Mouse (Mus musculus) hindbrain, embryonic 15.5 days (tissue): ENCODE results near the gene Htra1. TPM values are rescaled to one million over a fixed set of nuclear protein-coding genes. Genes with fewer than 3 reads are reported as not detected.

Source experiments
- ATAC-seq: fragments of 200-750 bp; cut with Nextera tagmentation; 2 replicates; pipeline ENCODE4 v1.8.0; 2017; ENCODE audit warnings: low read depth, moderate number of reproducible peaks, moderate TSS enrichment; ENCODE audit not compliant: low FRiP score
- H3K27ac ChIP-seq: fragments of 300-500 bp; sonication (generic); replicated peaks from 2 replicates; pipeline ENCODE4 v1.5.1; 2015; ENCODE audit warnings: mild to moderate bottlenecking, inconsistent platforms
- H3K27me3 ChIP-seq: fragments of 300-500 bp; sonication (generic); 2 replicates; pipeline ENCODE4 v1.6.1; 2015; ENCODE audit warnings: control low read depth, inconsistent platforms
- H3K36me3 ChIP-seq: fragments of 300-500 bp; sonication (generic); 2 replicates; pipeline ENCODE4 v1.6.1; 2015; ENCODE audit warnings: control low read depth, inconsistent platforms
- H3K4me1 ChIP-seq: fragments of 300-500 bp; sonication (generic); replicated peaks from 2 replicates; pipeline ENCODE4 v1.6.1; 2015; ENCODE audit warnings: control low read depth, inconsistent platforms
- H3K4me2 ChIP-seq: fragments of 300-500 bp; sonication (generic); 2 replicates; pipeline ENCODE4 v1.6.1; 2015; ENCODE audit warnings: moderate library complexity, mild to moderate bottlenecking, inconsistent platforms
- H3K4me3 ChIP-seq: fragments of 300-500 bp; sonication (generic); 2 replicates; pipeline ENCODE4 v1.5.1; 2015; ENCODE audit warnings: mild to moderate bottlenecking, inconsistent platforms
- H3K9ac ChIP-seq: fragments of 300-500 bp; sonication (generic); 2 replicates; pipeline ENCODE4 v1.6.1; 2015; ENCODE audit warnings: inconsistent platforms
- H3K9me3 ChIP-seq: fragments of 300-500 bp; sonication (generic); 2 replicates; pipeline ENCODE4 v1.6.1; 2016; ENCODE audit warnings: control low read depth, inconsistent platforms
- WGBS: fragments of 180-500 bp; shearing (Covaris S2); methylation state at CpG from one replicate; pipeline ENCODE4 v1.1.7; 2015; 5-methylcytosine and 5-hydroxymethylcytosine counted together
- polyA plus RNA-seq: library from polyadenylated mRNA; unstranded; fragments of >200 nt; fragmentation: Nextera tagmentation; extraction: Ambion mirVana; gene quantifications from 2 replicates; pipeline ENCODE4 v1.2.1, GENCODE M21; 2015

The Htra1 gene
- polyA plus RNA-seq, 1 experiment from 2014 or later: 19.9 TPM

DNA sequence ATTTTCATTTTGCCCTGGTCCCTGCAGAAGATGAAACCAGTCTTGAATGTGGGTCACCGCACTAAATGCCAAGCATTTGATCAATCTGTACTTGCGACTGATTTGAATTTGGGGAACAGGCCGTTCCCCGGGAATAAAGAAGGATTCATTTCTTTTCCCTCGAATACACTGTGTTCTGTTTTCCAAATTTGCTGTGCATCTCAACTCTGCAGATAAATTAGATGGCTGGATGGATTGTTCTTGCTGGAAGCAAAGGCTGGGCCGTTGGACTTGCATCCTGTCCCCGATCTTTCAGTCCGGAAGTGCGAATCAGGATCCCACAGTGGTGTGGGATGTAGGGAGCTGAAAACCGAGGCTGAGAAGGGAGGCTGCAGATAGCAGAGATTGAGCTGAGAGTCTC is 17.5 kb downstream of the Htra1 start:
- Histone ChIP-seq H3K27ac (no peak overlapping the region), H3K4me1 (peaks cover 4% of the 10 kb centered on the region; the same call in 1 of the 2 replicates), H3K9me3 (no peaks in the 10 kb centered on the region), H3K36me3 (no peaks in the 10 kb centered on the region), H3K27me3 (no peaks in the 10 kb centered on the region), H3K4me3 (no peak overlapping the region), H3K9ac (no peak overlapping the region), H3K4me2 (no peak overlapping the region)
- 91% methylated on average over 10 of the region's 10 CpGs for WGBS
- no peak for ATAC-seq

GRCm38 (mm10) chr7:130954177-130954601 is 18.3 kb downstream of the Htra1 start:
- H3K9ac ChIP-seq: no peak overlapping the region
- H3K4me2 ChIP-seq: no peak overlapping the region
- H3K9me3 ChIP-seq: no peaks in the 10 kb centered on the region
- no peaks in the 10 kb centered on the region for H3K36me3 ChIP-seq
- peaks cover 3% of the 10 kb centered on the region; the same call in 1 of the 2 replicates for H3K4me1 ChIP-seq
- 87% methylated on average over 10 of the region's 10 CpGs for WGBS
- no peak overlapping the region for H3K27ac ChIP-seq
- H3K27me3 ChIP-seq: no peaks in the 10 kb centered on the region
- no peak for ATAC-seq
- no peak overlapping the region for H3K4me3 ChIP-seq

GRCm38 (mm10) chr7:130958551-130958950 is 22.6 kb downstream of the Htra1 start:
- Histone ChIP-seq H3K4me1 (no peaks in the 10 kb centered on the region), H3K9me3 (no peaks in the 10 kb centered on the region), H3K36me3 (no peaks in the 10 kb centered on the region), H3K4me2 (no peak overlapping the region), H3K9ac (no peak overlapping the region), H3K4me3 (no peak overlapping the region), H3K27me3 (no peaks in the 10 kb centered on the region), H3K27ac (no peak overlapping the region)
- ATAC-seq: no peak
- 67% methylated on average over 7 of the region's 7 CpGs for WGBS

DNA sequence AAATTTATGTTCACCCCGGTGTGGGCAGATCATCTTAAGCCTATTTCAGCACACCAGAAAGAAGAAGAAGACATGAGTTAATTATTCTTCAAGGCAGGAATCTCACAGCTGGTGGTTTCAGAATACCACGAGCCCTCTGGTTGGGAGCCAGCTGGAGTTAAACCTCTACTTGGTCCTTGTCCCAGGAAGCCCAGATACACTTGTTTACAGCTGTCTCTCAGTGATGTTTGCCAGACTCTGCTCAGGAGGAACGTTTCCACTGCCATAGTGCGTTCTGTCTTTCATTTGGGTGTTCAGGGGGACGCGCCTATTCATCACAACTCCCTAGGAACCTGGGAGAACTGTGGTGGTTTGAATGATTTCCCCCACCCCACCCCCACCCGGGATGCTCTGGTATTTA is 24.0 kb downstream of the Htra1 start:
- no peak overlapping the region for H3K27ac ChIP-seq
- no peak for ATAC-seq
- 50% methylated on average over 7 of the region's 7 CpGs for WGBS

GRCm38 (mm10) chr7:130961429-130961828 is 25.5 kb downstream of the Htra1 start:
- no peak for ATAC-seq
- 94% methylated on average over 6 of the region's 6 CpGs for WGBS
- H3K36me3 ChIP-seq: no peaks in the 10 kb centered on the region
- no peaks in the 10 kb centered on the region for H3K27me3 ChIP-seq
- H3K9me3 ChIP-seq: no peaks in the 10 kb centered on the region
- H3K9ac ChIP-seq: no peak overlapping the region
- H3K4me1 ChIP-seq: peaks cover 19% of the 10 kb centered on the region
- H3K4me3 ChIP-seq: no peak overlapping the region
- H3K4me2 ChIP-seq: no peak overlapping the region
- no peak overlapping the region for H3K27ac ChIP-seq

More for the DNA sequence above, 24.0 kb downstream of the Htra1 start:
- no peaks in the 10 kb centered on the region for H3K9me3 ChIP-seq
- H3K4me3 ChIP-seq: no peak overlapping the region
- H3K9ac ChIP-seq: no peak overlapping the region
- no peaks in the 10 kb centered on the region for H3K27me3 ChIP-seq
- H3K4me1 ChIP-seq: peaks cover 5% of the 10 kb centered on the region
- H3K36me3 ChIP-seq: no peaks in the 10 kb centered on the region
- no peak overlapping the region for H3K4me2 ChIP-seq

DNA sequence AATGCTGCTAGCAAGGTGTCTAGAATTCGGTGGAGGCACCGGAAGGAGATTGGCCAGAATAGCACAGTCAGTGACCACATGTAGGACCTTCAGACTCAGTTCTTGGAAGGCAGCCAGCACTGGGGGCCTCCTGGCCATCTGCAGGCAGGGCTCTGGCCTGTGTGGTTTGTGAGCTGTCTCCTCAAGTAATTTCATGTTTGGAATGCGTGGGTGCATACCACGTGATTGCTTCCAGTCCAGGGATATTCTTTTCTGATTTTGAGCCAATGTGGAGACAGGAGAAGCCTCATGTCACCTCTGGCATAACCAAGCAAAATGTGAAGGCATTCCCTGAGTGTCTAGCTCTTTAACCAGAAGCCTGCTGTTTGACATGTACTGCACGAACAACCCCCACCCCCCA is 28.8 kb downstream of the Htra1 start:
- H3K27ac ChIP-seq: no peak overlapping the region
- H3K9ac ChIP-seq: no peak overlapping the region
- peaks cover 23% of the 10 kb centered on the region for H3K4me1 ChIP-seq
- H3K9me3 ChIP-seq: no peaks in the 10 kb centered on the region
- no peak for ATAC-seq
- no peak overlapping the region for H3K4me3 ChIP-seq
- H3K4me2 ChIP-seq: no peak overlapping the region
- no peaks in the 10 kb centered on the region for H3K27me3 ChIP-seq
- WGBS: 55% methylated on average over 5 of the region's 5 CpGs
- no peaks in the 10 kb centered on the region for H3K36me3 ChIP-seq

DNA sequence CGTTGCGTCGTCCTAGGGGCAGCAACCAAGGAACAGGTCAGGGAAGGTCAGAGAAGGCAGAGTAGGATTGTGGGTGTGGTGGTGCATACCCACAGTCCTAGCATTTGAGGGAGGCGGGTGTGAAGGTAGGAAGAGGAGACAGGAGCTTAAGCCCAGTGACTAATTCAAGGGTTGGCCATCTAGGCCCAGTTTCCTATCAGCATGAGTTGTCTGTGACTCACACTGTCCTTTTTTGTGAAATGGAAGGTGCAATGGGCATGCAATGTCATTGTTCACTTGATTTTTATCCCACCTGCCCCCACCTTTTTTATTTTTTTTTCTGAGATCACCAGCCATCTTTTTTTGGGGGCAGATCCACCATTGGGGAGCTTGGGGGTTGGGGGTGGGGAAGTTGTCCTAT is 29.5 kb downstream of the Htra1 start:
- peaks cover 23% of the 10 kb centered on the region for H3K4me1 ChIP-seq
- ATAC-seq: no peak
- no peak overlapping the region for H3K9ac ChIP-seq
- no peak overlapping the region for H3K4me2 ChIP-seq
- no peak overlapping the region for H3K4me3 ChIP-seq
- H3K27ac ChIP-seq: peak overlapping the region; percentile 68
- no peaks in the 10 kb centered on the region for H3K9me3 ChIP-seq
- WGBS: 93% methylated on average over 4 of the region's 4 CpGs
- no peaks in the 10 kb centered on the region for H3K36me3 ChIP-seq
- H3K27me3 ChIP-seq: no peaks in the 10 kb centered on the region

DNA sequence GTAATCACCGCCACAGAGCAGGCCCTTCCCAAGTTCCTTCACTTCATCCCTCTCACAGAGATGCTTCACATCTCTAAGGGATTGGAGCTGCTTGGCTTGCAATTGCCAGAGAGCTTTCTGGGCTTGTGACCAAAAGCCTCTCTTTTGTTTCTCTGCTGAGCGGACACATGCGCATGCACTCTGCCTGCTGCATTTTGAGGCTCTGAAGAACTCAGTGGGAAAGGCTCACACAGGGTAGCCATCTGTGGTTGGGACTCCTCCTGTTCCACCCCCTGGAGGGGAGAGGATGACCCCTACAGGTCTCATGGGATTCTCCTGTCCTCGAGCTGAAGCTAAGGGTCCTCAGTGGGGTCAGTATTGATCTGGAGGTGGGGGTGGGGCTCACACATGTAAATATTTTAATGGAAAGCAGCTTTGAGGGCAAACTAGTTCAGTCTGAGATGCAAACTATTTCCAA is 30.0 kb downstream of the Htra1 start:
- no peak overlapping the region for H3K4me3 ChIP-seq
- 39% methylated on average over 4 of the region's 4 CpGs for WGBS
- H3K36me3 ChIP-seq: no peaks in the 10 kb centered on the region
- ATAC-seq: peak; percentile 78; the same call in 1 of the 2 replicates
- no peaks in the 10 kb centered on the region for H3K27me3 ChIP-seq
- no peaks in the 10 kb centered on the region for H3K9me3 ChIP-seq
- no peak overlapping the region for H3K4me2 ChIP-seq
- H3K4me1 ChIP-seq: peaks cover 23% of the 10 kb centered on the region
- no peak overlapping the region for H3K9ac ChIP-seq
- H3K27ac ChIP-seq: peak overlapping the region; percentile 68

GRCm38 (mm10) chr7:130966451-130966850 is 30.5 kb downstream of the Htra1 start:
- H3K36me3 ChIP-seq: no peaks in the 10 kb centered on the region
- no peak overlapping the region for H3K4me3 ChIP-seq
- no peaks in the 10 kb centered on the region for H3K9me3 ChIP-seq
- ATAC-seq: no peak
- no peak overlapping the region for H3K9ac ChIP-seq
- H3K4me2 ChIP-seq: no peak overlapping the region
- no peaks in the 10 kb centered on the region for H3K27me3 ChIP-seq
- H3K27ac ChIP-seq: no peak overlapping the region
- whole genome bisulfite sequencing: 78% methylated on average over 5 of the region's 5 CpGs
- H3K4me1 ChIP-seq: peaks cover 23% of the 10 kb centered on the region

GRCm38 (mm10) chr7:130966876-130967275 is 31.0 kb downstream of the Htra1 start:
- H3K27ac ChIP-seq: no peak overlapping the region
- H3K4me2 ChIP-seq: no peak overlapping the region
- no peaks in the 10 kb centered on the region for H3K36me3 ChIP-seq
- ATAC-seq: no peak
- H3K4me3 ChIP-seq: no peak overlapping the region
- no peaks in the 10 kb centered on the region for H3K27me3 ChIP-seq
- no peaks in the 10 kb centered on the region for H3K9me3 ChIP-seq
- H3K4me1 ChIP-seq: peaks cover 23% of the 10 kb centered on the region
- no peak overlapping the region for H3K9ac ChIP-seq
- WGBS: 73% methylated on average over 6 of the region's 6 CpGs

- H3K27ac ChIP-seq: no peak overlapping the region
- H3K4me2 ChIP-seq: no peak overlapping the region
- no peaks in the 10 kb centered on the region for H3K9me3 ChIP-seq
- 91% methylated on average over 6 of the region's 6 CpGs for WGBS
- ATAC-seq: no peak
- no peaks in the 10 kb centered on the region for H3K27me3 ChIP-seq
- H3K4me3 ChIP-seq: no peak overlapping the region
- no peak overlapping the region for H3K9ac ChIP-seq
- H3K4me1 ChIP-seq: peaks cover 23% of the 10 kb centered on the region
- no peaks in the 10 kb centered on the region for H3K36me3 ChIP-seq
Measured at GRCm38 (mm10) chr7:130967901-130968300, 32.0 kb downstream of the Htra1 start.

GRCm38 (mm10) chr7:130968537-130968936 is 32.6 kb downstream of the Htra1 start:
- H3K27me3 ChIP-seq: no peaks in the 10 kb centered on the region
- H3K9ac ChIP-seq: no peak overlapping the region
- H3K4me2 ChIP-seq: no peak overlapping the region
- no peaks in the 10 kb centered on the region for H3K9me3 ChIP-seq
- H3K4me3 ChIP-seq: no peak overlapping the region
- 71% methylated on average over 7 of the region's 7 CpGs for WGBS
- no peak overlapping the region for H3K27ac ChIP-seq
- peaks cover 23% of the 10 kb centered on the region for H3K4me1 ChIP-seq
- H3K36me3 ChIP-seq: no peaks in the 10 kb centered on the region
- no peak for ATAC-seq

DNA sequence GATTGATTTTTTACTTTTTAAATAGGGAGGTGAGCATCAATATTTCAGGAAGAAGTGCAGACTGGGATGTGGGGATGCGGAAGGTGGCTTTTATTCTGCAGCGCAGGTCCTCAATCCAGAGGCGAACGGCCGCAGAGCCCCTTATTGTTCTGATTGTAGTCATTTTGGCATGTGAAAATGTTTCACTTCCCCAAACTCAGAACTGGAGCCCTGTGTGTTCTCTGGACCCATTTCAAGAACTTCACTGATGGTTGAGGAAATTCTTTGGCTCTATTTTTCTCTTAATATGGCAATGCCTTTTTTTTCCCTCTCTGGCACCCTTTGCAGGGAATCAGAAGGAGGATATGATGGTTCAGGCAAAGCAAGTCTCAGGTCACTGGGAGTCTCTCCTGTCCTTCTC is 33.2 kb downstream of the Htra1 start:
- Histone ChIP-seq H3K9ac (no peak overlapping the region), H3K4me2 (no peak overlapping the region), H3K27me3 (no peaks in the 10 kb centered on the region), H3K4me1 (peaks cover 23% of the 10 kb centered on the region), H3K9me3 (no peaks in the 10 kb centered on the region), H3K27ac (no peak overlapping the region), H3K36me3 (no peaks in the 10 kb centered on the region), H3K4me3 (no peak overlapping the region)
- ATAC-seq: no peak
- 72% methylated on average over 5 of the region's 5 CpGs for WGBS
